Mouse (Mus musculus) adrenal gland, postnatal 10 days (tissue): ENCODE measurements around the gene Slc35a5. TPM values are rescaled to one million over a fixed set of nuclear protein-coding genes. Genes with fewer than 3 reads are reported as not detected.
A peak's percentile ranks its signal among the peaks of the same experiment; 100 is the strongest.

Experiments used
- DNase-seq: peaks from one replicate; pipeline ENCODE4 v3.0.0; 2021; ENCODE audit warnings: mixed read lengths
- long read RNA-seq, 2 experiments: library from polyadenylated mRNA; stranded (forward); transcript quantifications; one replicate each; pipeline ENCODE4 v2.0.0; 2021
- total RNA-seq, 2 experiments: library from RNA; stranded (reverse); gene quantifications; 2 replicates each; pipeline ENCODE4 v1.2.3; 2021

Gene Slc35a5
- total RNA-seq: 10 to 100 TPM; 23.2 to 26.2 TPM
- long read RNA-seq, experiment 1, full-length matches to known transcripts: 5 of 9 reads
- long read RNA-seq, experiment 1, partial matches to known transcripts: 4 of 9 reads
- long read RNA-seq, experiment 1, other reads (novel, unspliced or antisense): 0 of 9 reads
- long read RNA-seq, experiment 2, full-length matches to known transcripts: 6 of 10 reads
- long read RNA-seq, experiment 2, partial matches to known transcripts: 1 of 10 reads
- long read RNA-seq, experiment 2, other reads (novel, unspliced or antisense): 3 of 10 reads

- peak; percentile 96 for DNase-seq
Measured at GRCm38 (mm10) chr16:45158522-45159388, at the start of gene Slc35a5, which contains the start of gene Atg3. Slc35a5 (minus strand) TSS chr16:45158706. Atg3 (plus strand) TSS chr16:45158785.

- peak; percentile 64 for DNase-seq
Measured at GRCm38 (mm10) chr16:45204859-45205670, 46.6 kb upstream of the Slc35a5 start.

- no peak for DNase-seq
Measured at GRCm38 (mm10) chr16:45204438-45204837, 45.9 kb upstream of the Slc35a5 start.

GRCm38 (mm10) chr16:45201395-45201794, 42.9 kb upstream of the Slc35a5 start:
- DNase-seq: no peak

- peak; percentile 73 for DNase-seq
Measured at GRCm38 (mm10) chr16:45196816-45197215, 38.3 kb upstream of the Slc35a5 start.

GRCm38 (mm10) chr16:45192613-45193012, 34.1 kb upstream of the Slc35a5 start:
- DNase-seq: peak; percentile 85

- no peak for DNase-seq
Measured at GRCm38 (mm10) chr16:45181824-45182223, 23.3 kb upstream of the Slc35a5 start.

GRCm38 (mm10) chr16:45178552-45178951, 20.0 kb upstream of the Slc35a5 start:
- no peak for DNase-seq

GRCm38 (mm10) chr16:45159389-45159716, 847 bp upstream of the Slc35a5 start:
- no peak for DNase-seq

GRCm38 (mm10) chr16:45158136-45158521, 377 bp downstream of the Slc35a5 start:
- peak; percentile 80 for DNase-seq

GRCm38 (mm10) chr16:45154741-45155250, 3.7 kb downstream of the Slc35a5 start:
- no peak for DNase-seq

GRCm38 (mm10) chr16:45148488-45149082, 9.9 kb downstream of the Slc35a5 start:
- DNase-seq: no peak

GRCm38 (mm10) chr16:45145119-45145518, 13.4 kb downstream of the Slc35a5 start:
- no peak for DNase-seq

- no peak for DNase-seq
Measured at GRCm38 (mm10) chr16:45142565-45142964, 15.9 kb downstream of the Slc35a5 start.

- peak; percentile 22 for DNase-seq
Measured at GRCm38 (mm10) chr16:45141711-45142110, 16.8 kb downstream of the Slc35a5 start.

GRCm38 (mm10) chr16:45127936-45128710, 30.4 kb downstream of the Slc35a5 start:
- DNase-seq: no peak

GRCm38 (mm10) chr16:45124230-45125203, 34.0 kb downstream of the Slc35a5 start:
- peak; percentile 26 for DNase-seq

- peak; percentile 31 for DNase-seq
Measured at GRCm38 (mm10) chr16:45122571-45122970, 35.9 kb downstream of the Slc35a5 start.

GRCm38 (mm10) chr16:45120844-45121425, 37.6 kb downstream of the Slc35a5 start:
- peak; percentile 81 for DNase-seq
